Mouse (Mus musculus) adipocyte (in vitro differentiated cells): ENCODE measurements at regions not wholly inside any gene's neighbourhood (a gene's known extent, or its start where the extent isn't known, plus 50 kb on each side); places are given as distances from the start of the nearest gene placed in this dataset.

Experiments used
- DNase-seq: peaks from one replicate; pipeline ENCODE4 v3.0.0-alpha.2; 2016; ENCODE audit warnings: low spot score

GRCm38 (mm10) chr3:135155537-135155956 lies 56.8 kb upstream of the Cenpe start:
- peak; percentile 75 for DNase-seq
